Mouse (Mus musculus) embryonic facial prominence, embryonic 11.5 days (tissue): Measurements from ENCODE around the gene Ppp1r37. TPM values are rescaled to one million over a fixed set of nuclear protein-coding genes. Genes with fewer than 3 reads are reported as not detected.

Experiments used
- ATAC-seq: fragments of 200-750 bp; cut with Nextera tagmentation; replicated peaks from 2 replicates; pipeline ENCODE4 v1.8.0; 2017; ENCODE audit warnings: low read depth; ENCODE audit not compliant: insufficient number of reproducible peaks, low FRiP score, low TSS enrichment
- DNase-seq: peaks from one replicate; pipeline ENCODE4 v3.0.0-alpha.2; 2015; ENCODE audit warnings: low spot score
- H3K27ac ChIP-seq: fragments of 300-500 bp; sonication (generic); replicated peaks from 2 replicates; pipeline ENCODE4 v1.5.1; 2014; ENCODE audit warnings: mild to moderate bottlenecking, low read depth, low read length, control low read depth
- H3K27me3 ChIP-seq: fragments of 300-500 bp; sonication (generic); 2 replicates; pipeline ENCODE4 v1.6.1; 2014; ENCODE audit warnings: mild to moderate bottlenecking, low read length, moderate library complexity, mixed read lengths; ENCODE audit not compliant: control insufficient read depth, insufficient read depth
- H3K36me3 ChIP-seq: fragments of 300-500 bp; sonication (generic); replicated peaks from 2 replicates; pipeline ENCODE4 v1.6.1; 2014; ENCODE audit warnings: low read depth, mild to moderate bottlenecking, low read length, moderate library complexity, mixed read lengths; ENCODE audit not compliant: control insufficient read depth, insufficient read depth
- H3K4me1 ChIP-seq: fragments of 300-500 bp; sonication (generic); 2 replicates; pipeline ENCODE4 v1.6.1; 2014; ENCODE audit warnings: low read length, mixed read lengths; ENCODE audit not compliant: control insufficient read depth, insufficient read depth
- H3K4me2 ChIP-seq: fragments of 300-500 bp; sonication (generic); 2 replicates; pipeline ENCODE4 v1.6.1; 2014; ENCODE audit warnings: low read depth, mild to moderate bottlenecking, control low read depth, low read length, moderate library complexity
- H3K4me3 ChIP-seq: fragments of 300-500 bp; sonication (generic); 2 replicates; pipeline ENCODE4 v1.5.1; 2014; ENCODE audit warnings: low read depth, low read length, control low read depth
- H3K9ac ChIP-seq: fragments of 300-500 bp; sonication (generic); replicated peaks from 2 replicates; pipeline ENCODE4 v1.6.1; 2014; ENCODE audit warnings: mild to moderate bottlenecking, control low read depth, low read length
- H3K9me3 ChIP-seq: fragments of 300-500 bp; sonication (generic); replicated peaks from 2 replicates; pipeline ENCODE4 v1.6.1; 2016; ENCODE audit warnings: mild to moderate bottlenecking, low read length, inconsistent platforms, mixed read lengths; ENCODE audit not compliant: control insufficient read depth
- WGBS: fragments of 180-500 bp; shearing (Covaris S2); extraction: QIAGEN DNeasy Blood & Tissue Kit; methylation state at CpG from one replicate; pipeline ENCODE4 v1.1.7; 2014; 5-methylcytosine and 5-hydroxymethylcytosine counted together
- polyA plus RNA-seq: library from polyadenylated mRNA; unstranded; fragments of >200 nt; fragmentation: Nextera tagmentation; extraction: Ambion mirVana; gene quantifications from 2 replicates; pipeline ENCODE4 v1.2.1, GENCODE M21; 2014

The Ppp1r37 gene
- polyA plus RNA-seq, 1 experiment from 2014 or later = 3.7 TPM

DNA sequence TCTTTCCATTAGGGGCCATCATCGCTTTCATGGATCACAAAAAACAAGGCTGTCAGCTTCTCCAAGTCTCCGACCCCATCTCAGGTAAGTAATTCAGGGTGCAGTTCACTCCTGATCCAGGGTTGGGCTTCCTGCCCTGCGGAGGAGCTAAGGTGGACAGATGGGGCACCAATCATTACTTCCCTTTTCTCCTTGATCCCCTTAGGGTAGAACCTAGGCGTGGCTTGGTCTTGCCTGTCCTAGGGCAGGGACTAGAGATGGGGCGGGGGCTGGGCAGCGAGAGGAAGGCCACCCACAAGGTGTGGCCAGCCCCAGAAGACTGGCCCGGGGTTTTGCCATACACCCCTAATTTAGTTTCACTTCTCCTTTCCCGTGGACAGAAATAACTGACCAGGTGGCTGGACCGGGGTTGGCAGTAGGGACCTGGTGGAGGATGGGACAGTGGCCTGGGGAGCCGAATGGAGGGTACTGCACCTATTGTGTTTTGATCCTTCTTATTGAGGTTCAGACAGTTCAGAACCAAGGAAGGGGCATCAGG, 15.1 kb upstream of the Ppp1r37 start:
- Histone ChIP-seq H3K36me3 (no peaks in the 10 kb centered on the region; the same call in none of the 2 replicates), H3K27me3 (peaks cover 22% of the 10 kb centered on the region), H3K9me3 (no peaks in the 10 kb centered on the region), H3K4me3 (peak overlapping the region; percentile 32; the same call in 1 of the 2 replicates), H3K9ac (no peak overlapping the region), H3K27ac (no peak overlapping the region), H3K4me1 (no peaks in the 10 kb centered on the region; the same call in 1 of the 2 replicates), H3K4me2 (peak overlapping the region; percentile 57)
- no peak for ATAC-seq
- no peak for DNase-seq
- WGBS = 20% methylated on average over 10 of the region's 10 CpGs

DNA sequence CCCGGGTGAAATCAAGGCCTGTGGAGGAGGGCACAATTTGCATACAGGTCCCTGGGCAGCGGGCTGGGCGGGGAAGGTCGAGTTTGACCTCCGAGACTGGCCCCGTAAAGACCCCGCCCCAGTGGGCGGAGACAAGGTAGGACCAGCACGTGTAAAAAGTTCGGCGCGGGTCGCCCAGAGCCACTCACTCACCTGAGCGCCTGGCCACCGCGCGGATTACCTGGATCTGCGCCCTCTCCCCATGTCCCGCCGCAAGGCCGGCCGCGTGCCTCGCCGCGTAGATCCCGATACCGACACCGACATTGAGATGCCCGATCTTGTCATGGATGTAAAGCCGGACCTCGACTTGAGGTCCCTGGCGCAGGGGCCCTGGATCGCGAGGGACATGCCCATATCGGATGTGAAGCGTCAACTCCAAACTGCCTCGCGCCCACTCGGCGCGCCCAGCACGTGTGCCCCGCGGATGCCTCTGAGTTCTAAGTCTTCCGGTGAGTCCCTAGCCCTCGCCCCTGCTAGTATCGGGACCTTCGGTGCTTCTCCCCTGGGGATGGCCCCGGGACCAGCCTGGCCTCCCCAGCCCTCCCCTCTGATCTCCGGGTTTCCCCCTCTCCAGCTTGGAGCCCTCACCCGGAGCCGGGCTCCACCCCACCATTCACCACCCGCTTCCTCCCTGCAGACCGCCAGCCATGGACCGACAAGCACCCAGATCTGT, 14.4 kb upstream of the Ppp1r37 start, which contains the start of the genes Zfp296 and Gemin7:
Gene Zfp296 (plus strand): TSS at position 147 of the 712 bp plus-strand sequence.
Gene Gemin7 (minus strand): TSS at position 455 of the 712 bp plus-strand sequence.
- Histone ChIP-seq H3K36me3 (no peaks in the 10 kb centered on the region; the same call in none of the 2 replicates), H3K27me3 (peaks cover 22% of the 10 kb centered on the region), H3K4me3 (peak within 1 kb of the TSS; percentile 32), H3K9ac (peak within 1 kb of the TSS; percentile 7; the same call in 1 of the 2 replicates), H3K4me2 (peak within 1 kb of the TSS; percentile 57), H3K9me3 (no peaks in the 10 kb centered on the region), H3K4me1 (peaks cover under 1% of the 10 kb centered on the region), H3K27ac (no peak within 1 kb of the TSS)
- ATAC-seq = no peak
- DNase-seq = peak; percentile 39
- WGBS = 2% methylated on average over 56 of the region's 56 CpGs

GRCm38 (mm10) chr7:19575559-19575958, 12.7 kb upstream of the Ppp1r37 start:
- H3K4me1 ChIP-seq = peaks cover 3% of the 10 kb centered on the region
- H3K9me3 ChIP-seq = no peaks in the 10 kb centered on the region
- no peaks in the 10 kb centered on the region for H3K36me3 ChIP-seq
- no peak overlapping the region for H3K4me3 ChIP-seq
- WGBS = 55% methylated on average over 3 of the region's 3 CpGs
- no peak overlapping the region for H3K9ac ChIP-seq
- no peak overlapping the region for H3K27ac ChIP-seq
- DNase-seq (no peak), ATAC-seq (no peak)
- H3K4me2 ChIP-seq = no peak overlapping the region
- peaks cover 22% of the 10 kb centered on the region for H3K27me3 ChIP-seq

DNA sequence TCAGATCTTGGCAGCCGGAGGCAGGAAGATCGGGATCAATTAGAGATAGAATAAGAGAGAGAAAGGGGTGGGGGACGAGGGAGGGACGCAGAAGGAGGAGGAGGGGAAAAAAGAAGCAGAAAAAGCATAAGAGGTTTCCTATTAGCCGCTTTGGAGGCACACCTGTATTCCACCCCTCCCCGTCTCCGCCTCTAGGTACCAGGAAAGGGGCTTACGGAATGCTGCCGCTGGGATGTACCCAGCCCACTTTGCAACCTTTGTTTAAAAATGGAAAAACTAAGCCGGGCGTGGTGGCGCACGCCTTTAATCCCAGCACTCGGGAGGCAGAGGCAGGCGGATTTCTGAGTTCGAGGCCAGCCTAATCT, 10.9 kb upstream of the Ppp1r37 start:
- 25% methylated on average over 16 of the region's 16 CpGs for WGBS
- H3K27me3 ChIP-seq = peaks cover 20% of the 10 kb centered on the region
- no peak overlapping the region for H3K27ac ChIP-seq
- DNase-seq = no peak
- peaks cover 3% of the 10 kb centered on the region for H3K36me3 ChIP-seq
- peak overlapping the region; percentile 90 for H3K9ac ChIP-seq
- H3K9me3 ChIP-seq = no peaks in the 10 kb centered on the region
- no peak for ATAC-seq
- H3K4me1 ChIP-seq = peaks cover 3% of the 10 kb centered on the region
- H3K4me2 ChIP-seq = peak overlapping the region; percentile 84
- H3K4me3 ChIP-seq = peak overlapping the region; percentile 84

- peak; percentile 84 for DNase-seq
- under 1% methylated on average over 53 of the region's 53 CpGs for WGBS
- Histone ChIP-seq H3K27ac (peak overlapping the region; percentile 65), H3K4me1 (peaks cover 3% of the 10 kb centered on the region), H3K27me3 (peaks cover 17% of the 10 kb centered on the region), H3K4me2 (peak overlapping the region; percentile 84), H3K9me3 (no peaks in the 10 kb centered on the region), H3K36me3 (peaks cover 3% of the 10 kb centered on the region), H3K9ac (peak overlapping the region; percentile 90), H3K4me3 (peak overlapping the region; percentile 84)
- ATAC-seq = peak; percentile 84
These were observed 10.3 kb upstream of the Ppp1r37 start for GRCm38 (mm10) chr7:19572926-19573775.

- peaks cover 3% of the 10 kb centered on the region for H3K4me1 ChIP-seq
- H3K27ac ChIP-seq = no peak overlapping the region
- WGBS = 71% methylated on average over 3 of the region's 3 CpGs
- no peak for ATAC-seq
- DNase-seq = no peak
- H3K27me3 ChIP-seq = no peaks in the 10 kb centered on the region
- no peak overlapping the region for H3K4me3 ChIP-seq
- no peak overlapping the region for H3K4me2 ChIP-seq
- H3K9me3 ChIP-seq = no peaks in the 10 kb centered on the region
- H3K36me3 ChIP-seq = peaks cover 11% of the 10 kb centered on the region
- no peak overlapping the region for H3K9ac ChIP-seq
These were observed 6.8 kb upstream of the Ppp1r37 start for GRCm38 (mm10) chr7:19569647-19570046.

DNA sequence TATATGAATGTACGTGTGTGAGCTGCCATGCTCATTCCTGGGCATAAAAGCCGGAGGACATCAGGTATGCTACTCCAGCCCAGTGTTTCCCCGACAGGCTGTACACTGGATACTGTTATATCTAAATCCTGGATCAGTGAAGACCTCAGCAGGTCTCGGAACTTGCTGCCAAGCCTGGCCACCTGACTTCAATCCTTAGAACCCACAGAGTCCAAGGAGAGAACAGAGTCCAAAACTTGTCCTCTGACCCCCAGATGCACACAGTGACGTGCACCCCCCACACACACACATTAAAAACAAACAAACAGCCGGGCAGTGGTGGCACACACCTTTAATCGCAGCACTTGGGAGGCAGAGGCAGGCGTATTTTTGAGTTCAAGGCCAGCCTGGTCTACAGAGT, 4.5 kb upstream of the Ppp1r37 start:
- Histone ChIP-seq H3K27ac (no peak overlapping the region), H3K36me3 (peaks cover 11% of the 10 kb centered on the region), H3K4me2 (no peak overlapping the region), H3K9me3 (no peaks in the 10 kb centered on the region), H3K27me3 (no peaks in the 10 kb centered on the region), H3K4me3 (no peak overlapping the region), H3K9ac (no peak overlapping the region), H3K4me1 (peaks cover 3% of the 10 kb centered on the region)
- no peak for DNase-seq
- whole genome bisulfite sequencing = 90% methylated on average over 8 of the region's 8 CpGs
- no peak for ATAC-seq
